Mouse (Mus musculus) heart, embryonic 13.5 days (tissue): ENCODE data around the gene Mb. TPM values are rescaled to one million over a fixed set of nuclear protein-coding genes. Genes with fewer than 3 reads are reported as not detected.

ENCODE experiments used
- ATAC-seq: fragments of 200-750 bp; cut with Nextera tagmentation; 2 replicates; pipeline ENCODE4 v1.8.0; 2017; ENCODE audit warnings: moderate TSS enrichment; ENCODE audit not compliant: insufficient number of reproducible peaks, low FRiP score, low TSS enrichment; ENCODE audit errors: extremely low read depth
- H3K27ac ChIP-seq: fragments of 300-500 bp; sonication (generic); replicated peaks from 2 replicates; pipeline ENCODE4 v1.5.1; 2015; ENCODE audit warnings: moderate library complexity, mild to moderate bottlenecking, inconsistent platforms
- H3K27me3 ChIP-seq: fragments of 300-500 bp; sonication (generic); replicated peaks from 2 replicates; pipeline ENCODE4 v1.6.1; 2015; ENCODE audit warnings: mild to moderate bottlenecking, inconsistent platforms
- H3K36me3 ChIP-seq: fragments of 300-500 bp; sonication (generic); 2 replicates; pipeline ENCODE4 v1.6.1; 2015; ENCODE audit warnings: mild to moderate bottlenecking, inconsistent platforms
- H3K4me1 ChIP-seq: fragments of 300-500 bp; sonication (generic); 2 replicates; pipeline ENCODE4 v1.6.1; 2015; ENCODE audit warnings: inconsistent platforms
- H3K4me2 ChIP-seq: fragments of 300-500 bp; sonication (generic); 2 replicates; pipeline ENCODE4 v1.6.1; 2015; ENCODE audit warnings: inconsistent platforms, mild to moderate bottlenecking, moderate library complexity
- H3K4me3 ChIP-seq: fragments of 300-500 bp; sonication (generic); 2 replicates; pipeline ENCODE4 v1.5.1; 2015; ENCODE audit warnings: moderate library complexity, mild to moderate bottlenecking, inconsistent platforms
- H3K9ac ChIP-seq: fragments of 300-500 bp; sonication (generic); 2 replicates; pipeline ENCODE4 v1.6.1; 2015; ENCODE audit warnings: inconsistent platforms, mild to moderate bottlenecking, moderate library complexity
- H3K9me3 ChIP-seq: fragments of 300-500 bp; sonication (generic); 2 replicates; pipeline ENCODE4 v1.6.1; 2016; ENCODE audit warnings: inconsistent platforms
- WGBS: fragments of 180-500 bp; shearing (Covaris S2); methylation state at CpG from one replicate; pipeline ENCODE4 v1.1.7; 2015; ENCODE audit warnings: mixed read lengths; 5-methylcytosine and 5-hydroxymethylcytosine counted together
- polyA plus RNA-seq: library from polyadenylated mRNA; unstranded; fragments of >200 nt; fragmentation: Nextera tagmentation; extraction: Ambion mirVana; gene quantifications from 2 replicates; pipeline ENCODE4 v1.2.1, GENCODE M21; 2015

Mb gene
- polyA plus RNA-seq, 1 experiment from 2014 or later = 519 TPM

GRCm38 (mm10) chr15:77079890-77080361, 29.5 kb upstream of the Mb start:
- Histone ChIP-seq H3K27me3 (no peaks in the 10 kb centered on the region), H3K4me1 (peaks cover 16% of the 10 kb centered on the region), H3K9ac (no peak overlapping the region), H3K9me3 (no peaks in the 10 kb centered on the region), H3K4me2 (no peak overlapping the region), H3K36me3 (peaks cover 96% of the 10 kb centered on the region), H3K4me3 (no peak overlapping the region), H3K27ac (no peak overlapping the region; the same call in 1 of the 2 replicates)
- WGBS = 76% methylated on average over 11 of the region's 11 CpGs
- ATAC-seq = no peak

GRCm38 (mm10) chr15:77079256-77079822, 28.9 kb upstream of the Mb start:
- H3K27ac ChIP-seq = no peak overlapping the region
- H3K27me3 ChIP-seq = no peaks in the 10 kb centered on the region
- H3K36me3 ChIP-seq = peaks cover 96% of the 10 kb centered on the region
- WGBS = 81% methylated on average over 14 of the region's 14 CpGs
- ATAC-seq = no peak
- no peaks in the 10 kb centered on the region for H3K9me3 ChIP-seq
- H3K9ac ChIP-seq = no peak overlapping the region
- no peak overlapping the region for H3K4me3 ChIP-seq
- H3K4me1 ChIP-seq = peaks cover 15% of the 10 kb centered on the region
- H3K4me2 ChIP-seq = no peak overlapping the region

GRCm38 (mm10) chr15:77078786-77079185, 28.3 kb upstream of the Mb start:
- H3K27ac ChIP-seq = no peak overlapping the region
- H3K4me2 ChIP-seq = no peak overlapping the region
- peaks cover 92% of the 10 kb centered on the region for H3K36me3 ChIP-seq
- H3K9me3 ChIP-seq = no peaks in the 10 kb centered on the region
- no peaks in the 10 kb centered on the region for H3K27me3 ChIP-seq
- no peak overlapping the region for H3K9ac ChIP-seq
- WGBS = 67% methylated on average over 3 of the region's 3 CpGs
- no peak for ATAC-seq
- H3K4me1 ChIP-seq = peaks cover 15% of the 10 kb centered on the region
- no peak overlapping the region for H3K4me3 ChIP-seq

GRCm38 (mm10) chr15:77077906-77078305, 27.4 kb upstream of the Mb start:
- Histone ChIP-seq H3K27me3 (no peaks in the 10 kb centered on the region), H3K36me3 (peaks cover 88% of the 10 kb centered on the region), H3K4me2 (no peak overlapping the region), H3K4me3 (no peak overlapping the region), H3K9ac (no peak overlapping the region), H3K27ac (no peak overlapping the region), H3K9me3 (no peaks in the 10 kb centered on the region), H3K4me1 (peaks cover 15% of the 10 kb centered on the region)
- no peak for ATAC-seq
- 85% methylated on average over 9 of the region's 9 CpGs for WGBS

GRCm38 (mm10) chr15:77076523-77076922, 26.1 kb upstream of the Mb start:
- Histone ChIP-seq H3K4me3 (no peak overlapping the region), H3K36me3 (peaks cover 74% of the 10 kb centered on the region), H3K4me2 (no peak overlapping the region), H3K9ac (no peak overlapping the region), H3K9me3 (no peaks in the 10 kb centered on the region), H3K27ac (no peak overlapping the region), H3K27me3 (no peaks in the 10 kb centered on the region), H3K4me1 (peaks cover 21% of the 10 kb centered on the region)
- no peak for ATAC-seq
- 72% methylated on average over 3 of the region's 3 CpGs for WGBS

- Histone ChIP-seq H3K9me3 (no peaks in the 10 kb centered on the region), H3K9ac (no peak overlapping the region), H3K4me2 (no peak overlapping the region), H3K36me3 (peaks cover 37% of the 10 kb centered on the region), H3K27ac (no peak overlapping the region), H3K4me1 (peaks cover 26% of the 10 kb centered on the region), H3K27me3 (no peaks in the 10 kb centered on the region), H3K4me3 (no peak overlapping the region)
- ATAC-seq = no peak
- WGBS = 75% methylated on average over 4 of the region's 4 CpGs
Observed at GRCm38 (mm10) chr15:77072556-77073163, 22.2 kb upstream of the Mb start.

GRCm38 (mm10) chr15:77071501-77071900, 21.0 kb upstream of the Mb start:
- Histone ChIP-seq H3K9ac (peak overlapping the region; percentile 37; the same call in 1 of the 2 replicates), H3K9me3 (no peaks in the 10 kb centered on the region), H3K27ac (no peak overlapping the region), H3K4me3 (no peak overlapping the region), H3K36me3 (peaks cover 25% of the 10 kb centered on the region), H3K4me1 (peaks cover 26% of the 10 kb centered on the region), H3K27me3 (no peaks in the 10 kb centered on the region), H3K4me2 (peak overlapping the region; percentile 42)
- no peak for ATAC-seq
- 16% methylated on average over 10 of the region's 10 CpGs for WGBS

- ATAC-seq = no peak
- no peaks in the 10 kb centered on the region for H3K9me3 ChIP-seq
- no peak overlapping the region for H3K4me2 ChIP-seq
- peaks cover 18% of the 10 kb centered on the region for H3K36me3 ChIP-seq
- H3K9ac ChIP-seq = no peak overlapping the region
- H3K27ac ChIP-seq = no peak overlapping the region
- no peaks in the 10 kb centered on the region for H3K27me3 ChIP-seq
- no peak overlapping the region for H3K4me3 ChIP-seq
- H3K4me1 ChIP-seq = peaks cover 33% of the 10 kb centered on the region
- WGBS = 81% methylated on average over 11 of the region's 11 CpGs
Observed at GRCm38 (mm10) chr15:77070745-77071268, 20.3 kb upstream of the Mb start.

GRCm38 (mm10) chr15:77069019-77069418, 18.5 kb upstream of the Mb start:
- H3K27ac ChIP-seq = peak overlapping the region; percentile 83
- H3K4me1 ChIP-seq = peaks cover 33% of the 10 kb centered on the region
- H3K27me3 ChIP-seq = no peaks in the 10 kb centered on the region
- WGBS = 48% methylated on average over 3 of the region's 3 CpGs
- H3K36me3 ChIP-seq = 0 out of 2 replicates have a peak, but pooled peaks cover 4% of the 10 kb centered on the region
- no peak overlapping the region for H3K4me3 ChIP-seq
- no peaks in the 10 kb centered on the region for H3K9me3 ChIP-seq
- no peak overlapping the region for H3K4me2 ChIP-seq
- ATAC-seq = no peak
- H3K9ac ChIP-seq = no peak overlapping the region

- Histone ChIP-seq H3K4me3 (no peak overlapping the region), H3K27ac (peak overlapping the region; percentile 83), H3K9ac (peak overlapping the region; percentile 54), H3K36me3 (0 out of 2 replicates have a peak, but pooled peaks cover under 1% of the 10 kb centered on the region), H3K4me1 (peaks cover 33% of the 10 kb centered on the region), H3K27me3 (no peaks in the 10 kb centered on the region), H3K9me3 (no peaks in the 10 kb centered on the region), H3K4me2 (no peak overlapping the region)
- ATAC-seq = no peak
- 34% methylated on average over 3 of the region's 3 CpGs for WGBS
Observed at GRCm38 (mm10) chr15:77068439-77068861, 18.0 kb upstream of the Mb start.

- H3K4me3 ChIP-seq = no peak overlapping the region
- peak overlapping the region; percentile 20; the same call in 1 of the 2 replicates for H3K27ac ChIP-seq
- H3K36me3 ChIP-seq = no peaks in the 10 kb centered on the region
- H3K9ac ChIP-seq = peak overlapping the region; percentile 19; the same call in 1 of the 2 replicates
- WGBS = 37% methylated on average over 6 of the region's 6 CpGs
- H3K27me3 ChIP-seq = no peaks in the 10 kb centered on the region
- H3K4me2 ChIP-seq = no peak overlapping the region
- no peaks in the 10 kb centered on the region for H3K9me3 ChIP-seq
- H3K4me1 ChIP-seq = peaks cover 26% of the 10 kb centered on the region
- no peak for ATAC-seq
Observed at GRCm38 (mm10) chr15:77066233-77066632, 15.8 kb upstream of the Mb start.
